Mouse (Mus musculus) Muller cell, postnatal 12 days (primary cell): Measurements from ENCODE around the gene Cmip.

ENCODE experiments used
- DNase-seq: peaks from one replicate; pipeline ENCODE4 v3.0.0-alpha.2; 2015; ENCODE audit errors: inconsistent ontology term

The Cmip gene

GRCm38 (mm10) chr8:117294812-117295211 is 37.9 kb downstream of the Cmip start:
- no peak for DNase-seq

GRCm38 (mm10) chr8:117297913-117298518 is 41.2 kb downstream of the Cmip start:
- DNase-seq = no peak

GRCm38 (mm10) chr8:117299204-117299603 is 42.3 kb downstream of the Cmip start:
- DNase-seq = no peak

GRCm38 (mm10) chr8:117300188-117300587 is 43.3 kb downstream of the Cmip start:
- no peak for DNase-seq

GRCm38 (mm10) chr8:117301457-117302041 is 44.7 kb downstream of the Cmip start:
- DNase-seq = no peak

- no peak for DNase-seq
These were observed 45.2 kb downstream of the Cmip start for GRCm38 (mm10) chr8:117302072-117302471.

- DNase-seq = no peak
These were observed 46.8 kb downstream of the Cmip start for GRCm38 (mm10) chr8:117303666-117304065.

GRCm38 (mm10) chr8:117305405-117305804 is 48.5 kb downstream of the Cmip start:
- DNase-seq = no peak

GRCm38 (mm10) chr8:117306756-117307155 is 49.9 kb downstream of the Cmip start:
- DNase-seq = no peak

GRCm38 (mm10) chr8:117307221-117307620 is 50.4 kb downstream of the Cmip start:
- no peak for DNase-seq

GRCm38 (mm10) chr8:117308303-117309095 is 51.6 kb downstream of the Cmip start:
- no peak for DNase-seq

GRCm38 (mm10) chr8:117309653-117310274 is 52.9 kb downstream of the Cmip start:
- DNase-seq = no peak

GRCm38 (mm10) chr8:117310961-117311561 is 54.2 kb downstream of the Cmip start:
- DNase-seq = no peak

- DNase-seq = no peak
These were observed 57.6 kb downstream of the Cmip start for GRCm38 (mm10) chr8:117314308-117314953.

GRCm38 (mm10) chr8:117315727-117316126 is 58.9 kb downstream of the Cmip start:
- no peak for DNase-seq

GRCm38 (mm10) chr8:117317478-117317877 is 60.6 kb downstream of the Cmip start:
- no peak for DNase-seq

GRCm38 (mm10) chr8:117318911-117319826 is 62.3 kb downstream of the Cmip start:
- DNase-seq = no peak

- no peak for DNase-seq
These were observed 63.8 kb downstream of the Cmip start for GRCm38 (mm10) chr8:117320616-117321015.

- DNase-seq = no peak
These were observed 64.4 kb downstream of the Cmip start for GRCm38 (mm10) chr8:117321232-117321631.

- no peak for DNase-seq
These were observed 65.2 kb downstream of the Cmip start for GRCm38 (mm10) chr8:117322021-117322420.
